Mouse (Mus musculus): Measurements from ENCODE around the gene Col24a1.

Col24a1 gene

GRCm38 (mm10) chr3:145559675-145560074, 267.4 kb downstream of the Col24a1 start:
- no peak for DNase-seq (ENCODE audit: low read depth, low spot score)

GRCm38 (mm10) chr3:145560117-145560516, 267.8 kb downstream of the Col24a1 start:
- no peak for DNase-seq (ENCODE audit: low read depth, low spot score)

- DNase-seq (ENCODE audit: low read depth, low spot score), result no peak
Measured at GRCm38 (mm10) chr3:145574468-145574867, 282.2 kb downstream of the Col24a1 start.

GRCm38 (mm10) chr3:145575340-145575739, 283.1 kb downstream of the Col24a1 start:
- no peak for DNase-seq (ENCODE audit: low read depth, low spot score)

GRCm38 (mm10) chr3:145575743-145576481, 283.6 kb downstream of the Col24a1 start, which contains the start of gene Znhit6:
TSS of gene Znhit6 (plus strand) at chr3:145576205.
- peak; percentile 80 for DNase-seq (ENCODE audit: low read depth, low spot score)

GRCm38 (mm10) chr3:145576482-145576822, 284.2 kb downstream of the Col24a1 start:
- DNase-seq (ENCODE audit: low read depth, low spot score), result no peak

- no peak for DNase-seq (ENCODE audit: low read depth, low spot score)
Measured at GRCm38 (mm10) chr3:145576876-145577275, 284.6 kb downstream of the Col24a1 start.

GRCm38 (mm10) chr3:145583043-145583442, 290.8 kb downstream of the Col24a1 start:
- DNase-seq (ENCODE audit: low read depth, low spot score), result no peak

- no peak for DNase-seq (ENCODE audit: low read depth, low spot score)
Measured at GRCm38 (mm10) chr3:145583522-145584200, 291.4 kb downstream of the Col24a1 start.

GRCm38 (mm10) chr3:145590562-145590961, 298.3 kb downstream of the Col24a1 start:
- no peak for DNase-seq (ENCODE audit: low read depth, low spot score)

GRCm38 (mm10) chr3:145591841-145592542, 299.7 kb downstream of the Col24a1 start:
- no peak for DNase-seq (ENCODE audit: low read depth, low spot score)

GRCm38 (mm10) chr3:145595354-145595753, 303.1 kb downstream of the Col24a1 start:
- DNase-seq (ENCODE audit: low read depth, low spot score), result no peak

GRCm38 (mm10) chr3:145599059-145599458, 306.8 kb downstream of the Col24a1 start:
- no peak for DNase-seq (ENCODE audit: low read depth, low spot score)

GRCm38 (mm10) chr3:145600801-145601200, 308.5 kb downstream of the Col24a1 start:
- no peak for DNase-seq (ENCODE audit: low read depth, low spot score)

- DNase-seq (ENCODE audit: low read depth, low spot score), result no peak
Measured at GRCm38 (mm10) chr3:145601345-145601744, 309.1 kb downstream of the Col24a1 start.
